Mouse (Mus musculus) intestine, embryonic 14.5 days (tissue): ENCODE measurements at regions not wholly inside any gene's neighbourhood (a gene's known extent, or its start where the extent isn't known, plus 50 kb on each side); places are given as distances from the start of the nearest gene placed in this dataset.
A peak's percentile ranks its signal among the peaks of the same experiment; 100 is the strongest.

Experiments used
- ATAC-seq: fragments of 200-750 bp; cut with Nextera tagmentation; replicated peaks from 2 replicates; pipeline ENCODE4 v1.8.0; 2017; ENCODE audit warnings: low read depth, moderate number of reproducible peaks, moderate TSS enrichment, moderate library complexity; ENCODE audit not compliant: low FRiP score, low TSS enrichment
- DNase-seq: peaks from one replicate; pipeline ENCODE4 v3.0.0-alpha.2; 2018; ENCODE audit warnings: low spot score
- H3K27ac ChIP-seq: fragments of 300-500 bp; sonication (generic); 2 replicates; pipeline ENCODE4 v1.5.1; 2014; ENCODE audit warnings: low read depth, mild to moderate bottlenecking, control low read depth
- H3K27me3 ChIP-seq: fragments of 300-500 bp; sonication (generic); replicated peaks from 2 replicates; pipeline ENCODE4 v1.6.1; 2014; ENCODE audit warnings: low read length, control low read depth; ENCODE audit not compliant: control insufficient read depth, insufficient read depth
- H3K36me3 ChIP-seq: fragments of 300-500 bp; sonication (generic); 2 replicates; pipeline ENCODE4 v1.6.1; 2014; ENCODE audit warnings: low read length, control low read depth; ENCODE audit not compliant: control insufficient read depth, insufficient read depth
- H3K4me1 ChIP-seq: fragments of 300-500 bp; sonication (generic); replicated peaks from 2 replicates; pipeline ENCODE4 v1.6.1; 2014; ENCODE audit warnings: low read length, control low read depth, mixed read lengths; ENCODE audit not compliant: control insufficient read depth, insufficient read depth
- H3K4me2 ChIP-seq: fragments of 300-500 bp; sonication (generic); 2 replicates; pipeline ENCODE4 v1.6.1; 2014; ENCODE audit warnings: low read length
- H3K4me3 ChIP-seq: fragments of 300-500 bp; sonication (generic); 2 replicates; pipeline ENCODE4 v1.5.1; 2014; ENCODE audit warnings: low read depth, low read length, control low read depth, mixed read lengths
- H3K9ac ChIP-seq: fragments of 300-500 bp; sonication (generic); 2 replicates; pipeline ENCODE4 v1.6.1; 2014; ENCODE audit warnings: mild to moderate bottlenecking, low read length
- H3K9me3 ChIP-seq: fragments of 300-500 bp; sonication (generic); 2 replicates; pipeline ENCODE4 v1.6.1; 2016; ENCODE audit warnings: low read length, control low read depth; ENCODE audit not compliant: control insufficient read depth
- WGBS: fragments of 180-500 bp; shearing (Covaris S2); extraction: QIAGEN DNeasy Blood & Tissue Kit; methylation state at CpG from one replicate; pipeline ENCODE4 v1.1.7; 2014; 5-methylcytosine and 5-hydroxymethylcytosine counted together

DNA sequence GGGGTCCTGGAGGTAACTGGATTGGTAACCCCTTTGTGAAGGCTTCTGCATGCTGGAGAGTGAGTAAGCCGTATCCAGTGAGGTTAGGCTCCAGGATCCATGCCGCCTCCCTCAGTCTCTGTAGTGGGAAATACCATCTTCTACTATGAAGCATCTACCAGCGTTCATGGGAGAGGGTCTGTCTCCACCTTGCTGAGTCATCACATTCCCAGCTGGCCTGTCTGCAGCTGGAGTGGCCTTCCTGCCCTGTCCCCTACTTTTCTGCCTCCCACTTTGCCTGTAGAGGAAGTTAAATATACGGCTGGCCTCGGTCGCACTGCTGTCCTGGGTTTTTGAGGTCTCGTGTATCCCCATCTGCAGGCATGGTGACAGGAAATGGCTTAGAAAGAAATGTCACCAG lies 78.0 kb upstream of the Sec14l1 start:
- 0 out of 2 replicates have a peak overlapping the region, but pooled peaks have one; percentile 11 for H3K27ac ChIP-seq
- DNase-seq = no peak
- no peaks in the 10 kb centered on the region for H3K27me3 ChIP-seq
- H3K4me3 ChIP-seq = no peak overlapping the region
- no peaks in the 10 kb centered on the region for H3K9me3 ChIP-seq
- WGBS = 66% methylated on average over 7 of the region's 7 CpGs
- H3K4me1 ChIP-seq = peaks cover 4% of the 10 kb centered on the region
- H3K36me3 ChIP-seq = no peaks in the 10 kb centered on the region
- no peak for ATAC-seq
- H3K4me2 ChIP-seq = no peak overlapping the region
- no peak overlapping the region for H3K9ac ChIP-seq

DNA sequence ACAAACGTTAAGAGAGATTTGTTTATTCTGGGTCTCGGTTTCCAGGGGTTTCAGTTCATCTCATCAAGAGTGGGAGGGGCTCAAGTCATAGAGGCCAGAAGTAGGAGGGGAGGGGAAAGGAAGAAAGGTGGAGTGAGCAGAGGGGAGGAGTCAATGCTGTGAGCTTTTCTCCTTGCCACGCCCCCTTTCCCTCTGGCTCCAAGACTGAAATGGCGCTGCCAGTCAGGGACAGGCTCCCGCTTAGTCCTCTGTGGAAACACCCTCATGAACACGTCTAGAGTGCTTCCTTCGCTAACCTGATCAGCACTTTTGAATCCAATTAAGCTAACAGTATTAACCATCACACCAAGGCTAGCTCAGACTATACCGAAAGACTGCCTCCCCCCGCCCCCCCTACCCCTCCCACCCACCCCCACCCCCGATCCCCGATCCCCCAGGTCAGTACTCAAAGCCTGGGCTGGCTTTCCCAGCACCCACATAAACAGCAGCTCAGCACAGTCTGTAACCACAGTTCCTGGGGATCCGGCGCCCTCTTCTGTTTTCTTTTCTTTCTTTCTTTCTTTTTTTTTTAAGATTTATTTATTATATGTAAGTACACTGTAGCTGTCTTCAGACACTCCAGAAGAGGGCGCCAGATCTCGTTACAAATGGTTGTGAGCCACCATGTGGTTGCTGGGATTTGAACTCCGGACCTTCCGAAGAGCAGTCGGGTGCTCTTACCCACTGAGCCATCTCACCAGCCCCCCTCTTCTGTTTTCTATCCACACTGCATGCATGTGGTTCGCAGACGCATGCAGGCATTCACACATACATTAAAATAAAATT lies 76.5 kb upstream of the Sec14l1 start:
- Histone ChIP-seq H3K27ac (peak overlapping the region; percentile 5; the same call in 1 of the 2 replicates), H3K36me3 (no peaks in the 10 kb centered on the region), H3K9me3 (no peaks in the 10 kb centered on the region), H3K9ac (no peak overlapping the region), H3K4me3 (no peak overlapping the region), H3K27me3 (no peaks in the 10 kb centered on the region), H3K4me1 (peaks cover 4% of the 10 kb centered on the region), H3K4me2 (no peak overlapping the region; the same call in 1 of the 2 replicates)
- 37% methylated on average over 20 of the region's 20 CpGs for WGBS
- ATAC-seq (0 out of 2 replicates have a peak, but pooled peaks have one; percentile 12), DNase-seq (peak; percentile 64)

DNA sequence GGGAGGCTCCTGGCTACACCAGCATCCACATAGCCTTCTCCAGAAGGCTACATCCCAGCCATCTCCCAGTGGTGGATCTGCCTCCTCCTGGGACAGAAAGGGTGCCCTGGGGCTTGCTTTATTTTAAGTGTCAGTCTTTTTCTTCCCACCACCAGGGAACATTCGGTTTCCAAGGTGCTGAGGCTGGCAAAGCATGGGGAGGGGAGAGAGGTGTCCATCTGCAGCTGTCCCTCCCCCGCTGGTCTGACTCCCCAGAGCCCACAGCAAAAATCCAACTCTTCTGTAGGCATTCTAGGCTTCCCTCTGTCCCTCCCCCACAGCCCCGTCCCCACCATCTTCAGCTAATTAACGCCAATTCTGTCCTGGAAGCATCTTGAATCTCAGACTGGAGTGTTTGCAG lies 74.1 kb upstream of the Sec14l1 start:
- Histone ChIP-seq H3K36me3 (no peaks in the 10 kb centered on the region), H3K27me3 (no peaks in the 10 kb centered on the region), H3K9ac (no peak overlapping the region), H3K4me2 (no peak overlapping the region), H3K27ac (no peak overlapping the region), H3K9me3 (no peaks in the 10 kb centered on the region), H3K4me3 (no peak overlapping the region), H3K4me1 (peaks cover 4% of the 10 kb centered on the region)
- WGBS = 11% methylated on average over 4 of the region's 4 CpGs
- no peak for ATAC-seq
- no peak for DNase-seq

DNA sequence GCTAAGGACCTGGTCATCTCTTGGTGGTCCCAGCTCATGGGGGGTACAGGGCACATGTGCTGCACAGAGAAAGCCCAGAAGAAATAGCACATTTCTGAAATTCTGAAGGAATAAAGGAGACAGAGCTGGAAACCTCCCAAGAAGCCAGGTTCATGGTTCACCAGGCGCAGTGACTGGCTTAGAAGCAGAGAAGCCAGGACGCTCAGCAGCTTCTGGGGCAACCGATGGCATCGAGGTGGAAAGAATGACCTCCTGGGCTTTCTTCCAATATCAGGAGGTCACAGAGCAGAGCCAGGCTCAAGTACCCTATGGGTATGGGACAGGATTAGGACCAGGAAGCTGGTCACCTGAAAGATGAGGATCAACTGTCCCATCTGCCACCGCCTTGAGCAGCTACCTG lies 72.6 kb upstream of the Sec14l1 start:
- no peaks in the 10 kb centered on the region for H3K27me3 ChIP-seq
- H3K9me3 ChIP-seq = no peaks in the 10 kb centered on the region
- no peak for DNase-seq
- no peak overlapping the region for H3K27ac ChIP-seq
- no peak overlapping the region for H3K9ac ChIP-seq
- H3K4me2 ChIP-seq = no peak overlapping the region
- 80% methylated on average over 5 of the region's 5 CpGs for WGBS
- H3K4me3 ChIP-seq = no peak overlapping the region
- peaks cover 9% of the 10 kb centered on the region for H3K4me1 ChIP-seq
- H3K36me3 ChIP-seq = no peaks in the 10 kb centered on the region
- ATAC-seq = no peak

DNA sequence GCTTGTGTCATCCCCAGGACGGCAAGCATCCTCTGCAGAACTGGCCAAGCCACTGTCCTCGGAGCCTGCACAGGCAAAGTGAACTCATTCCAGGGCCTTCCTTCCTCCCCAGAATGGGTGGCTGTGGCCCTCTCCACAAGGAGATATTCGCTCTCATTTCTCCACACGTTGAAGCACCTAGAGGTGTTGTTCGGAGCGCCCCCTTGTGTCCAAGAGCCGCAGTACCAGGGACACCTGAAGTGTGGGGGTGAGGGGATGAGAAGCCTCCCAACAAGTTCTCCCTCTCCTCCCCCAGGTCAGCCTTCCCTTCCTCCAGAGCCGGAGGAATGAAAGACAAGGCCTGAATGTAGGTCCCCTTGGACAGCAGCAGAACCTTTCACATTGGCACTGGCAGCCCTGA lies 71.4 kb upstream of the Sec14l1 start:
- Histone ChIP-seq H3K27ac (no peak overlapping the region), H3K4me2 (no peak overlapping the region), H3K4me1 (peaks cover 4% of the 10 kb centered on the region; the same call in 1 of the 2 replicates), H3K27me3 (no peaks in the 10 kb centered on the region), H3K9ac (no peak overlapping the region), H3K36me3 (no peaks in the 10 kb centered on the region), H3K4me3 (no peak overlapping the region), H3K9me3 (no peaks in the 10 kb centered on the region)
- peak; percentile 86 for DNase-seq
- WGBS = 7% methylated on average over 8 of the region's 8 CpGs
- ATAC-seq = 0 out of 2 replicates have a peak, but pooled peaks have one; percentile 41

DNA sequence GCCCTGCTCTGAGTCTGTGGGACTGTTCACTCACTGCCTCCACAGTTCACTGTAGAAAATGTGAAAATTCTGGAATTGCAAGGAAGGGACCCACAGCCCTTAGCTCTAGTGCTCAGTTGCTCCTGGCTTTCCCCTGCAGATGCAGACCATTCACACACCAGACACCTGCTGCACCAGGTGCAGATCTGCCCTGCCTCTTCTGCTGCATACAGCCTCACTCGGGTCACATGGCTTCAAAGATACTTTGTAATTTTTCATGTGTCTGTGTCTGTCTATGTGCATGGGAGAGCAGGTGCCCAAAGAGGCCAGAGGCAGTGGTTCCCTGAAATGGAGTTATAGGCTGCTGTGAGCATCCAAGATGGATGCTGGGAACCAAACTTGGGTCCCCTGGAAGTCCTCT lies 70.2 kb upstream of the Sec14l1 start:
- peaks cover 4% of the 10 kb centered on the region; the same call in 1 of the 2 replicates for H3K4me1 ChIP-seq
- no peak overlapping the region for H3K9ac ChIP-seq
- H3K27ac ChIP-seq = no peak overlapping the region
- 76% methylated on average over 1 of the region's 1 CpGs for WGBS
- no peak overlapping the region for H3K4me3 ChIP-seq
- no peak for ATAC-seq
- no peak overlapping the region for H3K4me2 ChIP-seq
- H3K36me3 ChIP-seq = no peaks in the 10 kb centered on the region
- no peaks in the 10 kb centered on the region for H3K9me3 ChIP-seq
- no peaks in the 10 kb centered on the region for H3K27me3 ChIP-seq
- DNase-seq = no peak

DNA sequence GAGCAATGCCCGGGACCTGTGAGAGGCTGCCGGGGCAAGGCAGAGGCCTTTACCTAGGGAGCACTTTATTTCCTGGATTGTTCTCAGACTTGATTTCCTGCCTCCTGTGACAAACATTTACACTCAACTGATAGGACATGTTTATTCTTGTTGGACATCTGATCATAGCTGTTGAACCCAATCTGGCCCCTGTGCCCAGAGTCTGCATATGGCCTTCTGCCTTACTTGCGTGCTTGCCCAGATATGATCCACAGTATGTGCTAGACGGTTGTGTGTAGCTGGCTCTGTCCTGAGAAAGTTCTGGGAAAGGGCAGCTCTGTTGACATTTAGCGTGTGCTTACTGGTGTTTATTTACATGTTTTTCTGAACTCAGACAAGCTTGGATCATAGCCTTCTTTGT lies 68.3 kb upstream of the Sec14l1 start:
- H3K9me3 ChIP-seq = no peaks in the 10 kb centered on the region
- H3K27ac ChIP-seq = no peak overlapping the region
- DNase-seq (no peak), ATAC-seq (no peak)
- no peaks in the 10 kb centered on the region for H3K36me3 ChIP-seq
- 85% methylated on average over 5 of the region's 5 CpGs for WGBS
- no peaks in the 10 kb centered on the region for H3K27me3 ChIP-seq
- H3K4me1 ChIP-seq = peaks cover 4% of the 10 kb centered on the region; the same call in 1 of the 2 replicates
- H3K9ac ChIP-seq = no peak overlapping the region
- H3K4me2 ChIP-seq = no peak overlapping the region
- no peak overlapping the region for H3K4me3 ChIP-seq

DNA sequence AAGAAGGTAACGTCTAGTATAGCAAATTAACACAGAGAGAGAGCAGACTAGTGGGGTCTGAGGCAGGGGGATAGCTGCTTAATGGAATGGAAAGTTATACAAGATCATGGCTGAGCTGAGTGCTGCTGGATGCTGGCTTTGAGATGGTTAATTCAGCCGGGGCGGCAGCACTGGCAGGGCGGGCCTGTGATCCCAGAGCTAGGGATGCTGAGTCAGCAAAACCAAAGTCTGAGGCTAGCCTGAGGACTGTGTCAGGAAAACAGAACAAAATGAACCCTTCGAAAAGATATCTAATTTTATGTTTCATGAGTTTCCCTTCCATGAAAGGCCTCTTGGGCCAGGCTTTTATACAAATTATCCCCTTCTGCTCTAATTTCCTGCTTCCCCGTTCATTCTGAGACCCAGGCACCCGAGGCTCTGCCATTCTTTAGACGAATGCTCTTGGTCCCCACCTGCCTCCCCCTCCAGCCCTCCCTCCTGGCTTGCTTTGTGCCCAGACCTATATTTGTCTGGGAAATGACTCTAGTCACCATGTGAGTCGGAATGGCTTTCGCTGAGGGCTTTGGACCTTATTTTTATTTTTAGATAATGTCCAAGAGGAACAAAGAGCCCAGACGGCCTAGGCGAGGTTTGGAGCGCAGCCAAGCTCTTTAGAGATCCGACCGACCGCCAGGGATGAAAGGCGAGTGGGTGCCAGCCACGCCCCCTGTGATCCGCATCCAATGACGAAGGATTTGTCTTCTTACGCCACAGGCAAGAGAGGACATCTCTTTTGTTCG lies 67.6 kb upstream of the Sec14l1 start:
- Histone ChIP-seq H3K9ac (no peak overlapping the region), H3K27ac (no peak overlapping the region), H3K9me3 (no peaks in the 10 kb centered on the region), H3K36me3 (no peaks in the 10 kb centered on the region), H3K27me3 (no peaks in the 10 kb centered on the region), H3K4me3 (no peak overlapping the region), H3K4me1 (peaks cover 4% of the 10 kb centered on the region; the same call in 1 of the 2 replicates), H3K4me2 (0 out of 2 replicates have a peak overlapping the region, but pooled peaks have one; percentile 5)
- ATAC-seq (no peak), DNase-seq (no peak)
- 26% methylated on average over 22 of the region's 22 CpGs for WGBS
